Mouse (Mus musculus) MEL (cell line): ENCODE results near the gene Mcu. TPM values are rescaled to one million over a fixed set of nuclear protein-coding genes. Genes with fewer than 3 reads are reported as not detected.

Experiments
- DNase-seq: peaks from one replicate; pipeline ENCODE4 v3.0.0; 2011; ENCODE audit warnings: low read depth, low spot score
- H3K27ac ChIP-seq: 2 replicates; pipeline ENCODE4 v1.5.1; 2012; ENCODE audit warnings: low read depth, mild to moderate bottlenecking, control low read depth, low read length, moderate library complexity; ENCODE audit not compliant: control insufficient read depth
- H3K27me3 ChIP-seq, 2 experiments: fragments of 150-350 bp in 1 of 2; sonication (generic) in 1 of 2; 2 replicates each; pipeline ENCODE4 v1.6.1; 2012; ENCODE audit warnings: low read length in 2 of 2, mild to moderate bottlenecking in 2 of 2, improper control_type of control experiment in 1 of 2, moderate library complexity in 1 of 2; ENCODE audit not compliant: insufficient read depth in 2 of 2, control insufficient read depth in 1 of 2
- H3K36me3 ChIP-seq, 2 experiments: 2 replicates each; pipeline ENCODE4 v1.6.1; 2012 to 2014; ENCODE audit warnings: low read length in 2 of 2, improper control_type of control experiment in 1 of 2, inconsistent platforms in 1 of 2, mild to moderate bottlenecking in 1 of 2; ENCODE audit not compliant: insufficient read depth in 2 of 2, control insufficient read depth in 1 of 2
- H3K4me1 ChIP-seq, 2 experiments: fragments of 150-350 bp in 1 of 2; sonication (generic) in 1 of 2; 2 replicates each; pipeline ENCODE4 v1.6.1; 2012; ENCODE audit warnings: low read length in 2 of 2, improper control_type of control experiment in 1 of 2, mild to moderate bottlenecking in 1 of 2; ENCODE audit not compliant: insufficient read depth in 2 of 2, control insufficient read depth in 1 of 2
- H3K4me3 ChIP-seq, 2 experiments: fragments of 150-350 bp in 1 of 2; sonication (generic) in 1 of 2; 2 replicates each; pipeline ENCODE4 v1.5.1; 2012; ENCODE audit warnings: low read depth in 2 of 2, low read length in 2 of 2, mild to moderate bottlenecking in 2 of 2, moderate library complexity in 2 of 2, control low read depth in 1 of 2, improper control_type of control experiment in 1 of 2; ENCODE audit not compliant: control insufficient read depth in 1 of 2, insufficient read depth in 1 of 2
- H3K79me2 ChIP-seq: 2 replicates; pipeline ENCODE4 v1.6.1; 2012; ENCODE audit warnings: mild to moderate bottlenecking, low read length, moderate library complexity; ENCODE audit not compliant: control insufficient read depth, poor library complexity, insufficient read depth
- H3K9ac ChIP-seq: 2 replicates; pipeline ENCODE4 v1.6.1; 2012; ENCODE audit warnings: low read depth, mild to moderate bottlenecking, control low read depth, low read length, moderate library complexity; ENCODE audit not compliant: control insufficient read depth, poor library complexity, severe bottlenecking
- H3K9me3 ChIP-seq: fragments of 150-350 bp; sonication (generic); replicated peaks from 2 replicates; pipeline ENCODE4 v1.6.1; 2012; ENCODE audit warnings: mild to moderate bottlenecking, low read length, improper control_type of control experiment, moderate library complexity; ENCODE audit not compliant: insufficient read depth
- CHD1 ChIP-seq: IDR thresholded peaks from 2 replicates; pipeline ENCODE4 v1.6.1; 2012; ENCODE audit warnings: low read depth, mild to moderate bottlenecking, inconsistent platforms, low read length, improper control_type of control experiment
- CTCF ChIP-seq, 3 experiments: IDR thresholded peaks in 2 of 3; conservative IDR thresholded peaks in 1 of 3; 2 replicates each; pipeline ENCODE4 v1.5.1; 2011 to 2012; ENCODE audit warnings: low read length in 3 of 3, low read depth in 2 of 3, mild to moderate bottlenecking in 2 of 3, improper control_type of control experiment in 1 of 3, inconsistent platforms in 1 of 3, mixed read lengths in 1 of 3, moderate library complexity in 1 of 3; ENCODE audit not compliant: control insufficient read depth in 1 of 3, insufficient read depth in 1 of 3, poor library complexity in 1 of 3, severe bottlenecking in 1 of 3
- E2F4 ChIP-seq: IDR thresholded peaks from 2 replicates; pipeline ENCODE4 v1.6.1; 2011; ENCODE audit warnings: low read depth, low read length, improper control_type of control experiment, borderline replicate concordance
- ELF1 ChIP-seq: IDR thresholded peaks from 2 replicates; pipeline ENCODE4 v1.6.1; 2014; ENCODE audit warnings: low read depth, mild to moderate bottlenecking, inconsistent platforms, low read length, improper control_type of control experiment, moderate library complexity
- GABPA ChIP-seq: IDR thresholded peaks from 2 replicates; pipeline ENCODE4 v1.6.1; 2012; ENCODE audit warnings: low read depth, mild to moderate bottlenecking, inconsistent platforms, low read length, improper control_type of control experiment, moderate library complexity
- GATA1 ChIP-seq: IDR thresholded peaks from 2 replicates; pipeline ENCODE4 v1.6.1; 2011; ENCODE audit warnings: low read depth, low read length, improper control_type of control experiment
- JUND ChIP-seq: IDR thresholded peaks from 2 replicates; pipeline ENCODE4 v1.6.1; 2011; ENCODE audit warnings: low read depth, mild to moderate bottlenecking, improper control_type of control experiment, low read length
- MAFK ChIP-seq: IDR thresholded peaks from 2 replicates; pipeline ENCODE4 v1.6.1; 2011; ENCODE audit warnings: low read depth, mild to moderate bottlenecking, low read length, improper control_type of control experiment, borderline replicate concordance
- MAX ChIP-seq: IDR thresholded peaks from 2 replicates; pipeline ENCODE4 v1.6.1; 2011; ENCODE audit warnings: low read length, improper control_type of control experiment
- MAZ ChIP-seq: IDR thresholded peaks from 2 replicates; pipeline ENCODE4 v1.6.1; 2012; ENCODE audit warnings: low read depth, mild to moderate bottlenecking, inconsistent platforms, low read length, improper control_type of control experiment
- MEF2A ChIP-seq: IDR thresholded peaks from 2 replicates; pipeline ENCODE4 v1.6.1; 2014; ENCODE audit warnings: low read depth, mild to moderate bottlenecking, inconsistent platforms, low read length, improper control_type of control experiment; ENCODE audit not compliant: poor library complexity, insufficient replicate concordance, severe bottlenecking; ENCODE audit errors: extremely low read depth
- MXI1 ChIP-seq: IDR thresholded peaks from 2 replicates; pipeline ENCODE4 v1.6.1; 2011; ENCODE audit warnings: mild to moderate bottlenecking, low read depth, low read length, improper control_type of control experiment
- MYB ChIP-seq: IDR thresholded peaks from 2 replicates; pipeline ENCODE4 v1.6.1; 2011; ENCODE audit warnings: mild to moderate bottlenecking, low read depth, low read length, improper control_type of control experiment
- NELFE ChIP-seq: IDR thresholded peaks from 2 replicates; pipeline ENCODE4 v1.6.1; 2011; ENCODE audit warnings: low read depth, low read length, improper control_type of control experiment
- NRF1 ChIP-seq: IDR thresholded peaks from 2 replicates; pipeline ENCODE4 v1.6.1; 2014; ENCODE audit warnings: low read depth, mild to moderate bottlenecking, inconsistent platforms, low read length, improper control_type of control experiment, moderate library complexity; ENCODE audit not compliant: poor library complexity, insufficient read depth, severe bottlenecking
- POLR2A ChIP-seq, 2 experiments: IDR thresholded peaks; 2 replicates each; pipeline ENCODE4 v1.6.1; 2011 to 2012; ENCODE audit warnings: low read length in 2 of 2, mild to moderate bottlenecking in 2 of 2, control low read depth in 1 of 2, improper control_type of control experiment in 1 of 2, low read depth in 1 of 2, moderate library complexity in 1 of 2; ENCODE audit not compliant: control insufficient read depth in 1 of 2, insufficient read depth in 1 of 2, poor library complexity in 1 of 2
- POLR2AphosphoS5 ChIP-seq: IDR thresholded peaks from 2 replicates; pipeline ENCODE4 v1.6.1; 2012; ENCODE audit warnings: low read depth, borderline replicate concordance, mild to moderate bottlenecking, inconsistent platforms, low read length, moderate library complexity, mixed read lengths
- RCOR1 ChIP-seq: IDR thresholded peaks from 2 replicates; pipeline ENCODE4 v1.6.1; 2012; ENCODE audit warnings: low read depth, mild to moderate bottlenecking, inconsistent platforms, low read length, improper control_type of control experiment
- SMC3 ChIP-seq: IDR thresholded peaks from 2 replicates; pipeline ENCODE4 v1.6.1; 2011; ENCODE audit warnings: low read depth, low read length, improper control_type of control experiment
- TAL1 ChIP-seq: IDR thresholded peaks from 2 replicates; pipeline ENCODE4 v1.6.1; 2012; ENCODE audit warnings: mild to moderate bottlenecking, inconsistent platforms, low read length, moderate library complexity, mixed read lengths
- TBP ChIP-seq: IDR thresholded peaks from 2 replicates; pipeline ENCODE4 v1.8.0; 2011; ENCODE audit warnings: low read depth, low read length, improper control_type of control experiment
- TCF12 ChIP-seq: IDR thresholded peaks from 2 replicates; pipeline ENCODE4 v1.6.1; 2014; ENCODE audit warnings: low read depth, mild to moderate bottlenecking, inconsistent platforms, low read length, improper control_type of control experiment, moderate library complexity
- UBTF ChIP-seq: IDR thresholded peaks from 2 replicates; pipeline ENCODE4 v1.6.1; 2012; ENCODE audit warnings: low read depth, mild to moderate bottlenecking, inconsistent platforms, low read length, improper control_type of control experiment, moderate library complexity, borderline replicate concordance; ENCODE audit not compliant: insufficient read depth
- USF1 ChIP-seq: IDR thresholded peaks from 2 replicates; pipeline ENCODE4 v1.6.1; 2014; ENCODE audit warnings: low read depth, mild to moderate bottlenecking, inconsistent platforms, low read length, improper control_type of control experiment, moderate library complexity
- USF2 ChIP-seq, 2 experiments: IDR thresholded peaks; 2 replicates each; pipeline ENCODE4 v1.6.1; 2011 to 2012; ENCODE audit warnings: improper control_type of control experiment in 2 of 2, low read length in 2 of 2, borderline replicate concordance in 1 of 2, inconsistent platforms in 1 of 2, low read depth in 1 of 2, mild to moderate bottlenecking in 1 of 2; ENCODE audit not compliant: insufficient read depth in 1 of 2
- ZC3H11A ChIP-seq: IDR thresholded peaks from 2 replicates; pipeline ENCODE4 v1.6.1; 2012; ENCODE audit warnings: low read depth, mild to moderate bottlenecking, inconsistent platforms, low read length, improper control_type of control experiment
- ZMIZ1 ChIP-seq: IDR thresholded peaks from 2 replicates; pipeline ENCODE4 v1.6.1; 2012; ENCODE audit warnings: low read depth, mild to moderate bottlenecking, inconsistent platforms, low read length, improper control_type of control experiment, moderate library complexity
- ZNF384 ChIP-seq: IDR thresholded peaks from 2 replicates; pipeline ENCODE4 v1.6.1; 2012; ENCODE audit warnings: low read depth, mild to moderate bottlenecking, inconsistent platforms, low read length, improper control_type of control experiment
- polyA plus RNA-seq, 2 experiments: library from polyadenylated mRNA; stranded (reverse) in 1 of 2; unstranded in 1 of 2; fragments of >175 nt in 1 of 2; fragments of >200 nt in 1 of 2; gene quantifications; 2 replicates each; pipeline versions ENCODE4 v1.2.1 to v1.2.4; 2012; ENCODE audit warnings: low replicate concordance in 2 of 2, low read depth in 1 of 2; ENCODE audit not compliant: insufficient read length in 2 of 2, insufficient read depth in 1 of 2, missing spikeins in 1 of 2
- total RNA-seq: library from RNA; depleted of rRNA; stranded (reverse); fragments of 300-350 nt; gene quantifications from 2 replicates; pipeline ENCODE4 v1.2.3, GENCODE M21; 2012

The Mcu gene
- total and polyA plus RNA-seq, 3 experiments = 7.7 to 9.4 TPM; not detected in 1

DNA sequence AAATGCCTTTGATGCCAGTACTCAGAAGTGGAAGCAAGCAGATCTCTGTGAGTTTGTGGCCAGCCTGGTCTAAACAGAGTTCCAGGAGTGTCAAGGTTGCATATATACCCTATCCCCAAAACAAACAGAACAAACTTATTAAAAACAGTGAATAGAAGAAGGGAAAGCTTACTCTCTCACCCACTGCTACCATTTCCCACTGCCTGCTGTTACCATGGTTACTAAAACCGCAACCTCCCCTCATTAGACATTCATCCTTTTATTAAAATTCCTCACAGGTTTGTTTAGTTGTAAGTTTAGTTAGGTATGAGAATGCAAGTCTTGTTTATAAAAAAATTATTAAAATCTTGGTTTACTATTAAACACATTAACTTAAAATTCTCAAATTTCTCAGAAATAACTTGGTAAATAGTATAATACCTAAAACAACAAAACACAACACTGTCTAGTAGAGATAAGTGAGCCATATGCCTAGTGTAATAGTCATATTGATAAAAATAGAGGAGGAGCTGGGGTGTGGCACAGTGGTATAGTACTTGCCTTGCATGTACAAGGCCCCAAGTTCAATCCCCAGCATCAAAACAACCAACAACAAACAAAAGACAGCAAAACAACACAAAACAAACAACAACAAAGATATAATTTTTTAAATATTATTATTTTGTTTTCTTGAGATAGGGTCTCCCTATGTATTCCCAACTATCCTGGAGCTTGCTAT lies 34.5 kb downstream of the Mcu start:
- peaks cover 0 to 18% of the 10 kb centered on the region in 2 experiments; a peak in 3 of 4 replicates for H3K4me1 ChIP-seq
- no peak overlapping the region for H3K27ac ChIP-seq
- no peak for TF ChIP-seq ZNF384
- TF ChIP-seq TCF12 = 0 out of 2 replicates have a peak, but pooled peaks have one; percentile 20
- TF ChIP-seq UBTF = no peak
- no peak for TF ChIP-seq RCOR1
- peak; percentile 14; the same call in 1 of the 2 replicates for TF ChIP-seq TAL1
- TF ChIP-seq TBP = peak; percentile 99
- no peak for TF ChIP-seq MXI1
- TF ChIP-seq MAFK = peak; percentile 77
- TF ChIP-seq NELFE = no peak
- TF ChIP-seq USF1 = no peak
- no peak for TF ChIP-seq CHD1
- no peak for TF ChIP-seq MAZ
- peak; percentile 44; the same call in 1 of the 2 replicates for TF ChIP-seq GATA1
- no peak for TF ChIP-seq POLR2A (IDR thresholded peaks at IDR 0.05; ENCODE audit: control insufficient read depth in 1 of 2, insufficient read depth in 1 of 2, low read depth in 1 of 2, low read length in 2 of 2, poor library complexity in 1 of 2)
- no peak for TF ChIP-seq CTCF (IDR thresholded peaks at IDR 0.05 in 2 of 3, conservative IDR thresholded peaks at IDR 0.05 in 1 of 3; ENCODE audit: control insufficient read depth in 1 of 3, insufficient read depth in 1 of 3, low read depth in 2 of 3, low read length in 3 of 3, poor library complexity in 1 of 3, severe bottlenecking in 1 of 3)
- TF ChIP-seq ZC3H11A = no peak
- TF ChIP-seq MYB = no peak
- TF ChIP-seq POLR2AphosphoS5 = no peak
- no peak for TF ChIP-seq MAX
- TF ChIP-seq E2F4 = no peak
- peaks cover 0 to 17% of the 10 kb centered on the region in 2 experiments; a peak in 2 of 4 replicates for H3K36me3 ChIP-seq
- no peaks in the 10 kb centered on the region for H3K79me2 ChIP-seq
- no peak overlapping the region for H3K9ac ChIP-seq
- H3K4me3 ChIP-seq = no peak overlapping the region
- peak; percentile 49 for DNase-seq
- no peaks in the 10 kb centered on the region for H3K9me3 ChIP-seq
- no peaks in the 10 kb centered on the region for H3K27me3 ChIP-seq

DNA sequence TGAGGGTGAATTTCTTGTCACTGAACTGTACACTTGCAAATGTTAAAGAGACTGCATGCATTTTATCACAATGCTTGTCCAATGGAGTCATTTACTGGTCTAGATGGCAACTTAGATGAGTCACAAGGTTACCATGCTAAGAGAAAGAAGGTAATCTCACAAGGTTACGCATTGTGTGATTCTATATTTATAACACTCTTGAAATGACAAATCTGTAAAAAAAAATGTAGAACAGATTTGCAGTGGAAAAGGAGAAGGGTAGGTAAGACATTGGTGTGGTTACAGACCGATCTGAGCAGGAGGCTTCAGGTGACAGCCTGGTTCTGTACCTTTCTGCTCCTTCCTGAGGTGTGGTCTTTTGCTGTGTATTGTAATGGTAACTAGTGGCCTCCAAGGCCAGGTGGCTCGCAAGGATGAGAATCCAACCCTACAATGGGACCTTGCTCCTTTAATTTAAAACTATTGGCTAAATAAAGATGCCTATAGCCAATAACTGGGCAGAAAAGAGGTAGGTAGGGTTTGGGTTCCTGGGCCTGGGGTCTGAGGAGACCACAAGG lies 35.8 kb downstream of the Mcu start:
- no peak for TF ChIP-seq TBP
- no peak for TF ChIP-seq UBTF
- no peak for TF ChIP-seq JUND
- no peak for TF ChIP-seq MAFK
- no peak for TF ChIP-seq MAX
- no peak for TF ChIP-seq NRF1
- no peak for TF ChIP-seq GABPA
- TF ChIP-seq POLR2A (IDR thresholded peaks at IDR 0.05; ENCODE audit: control insufficient read depth in 1 of 2, insufficient read depth in 1 of 2, low read depth in 1 of 2, low read length in 2 of 2, poor library complexity in 1 of 2) = no peak
- no peak for TF ChIP-seq MEF2A
- no peak for TF ChIP-seq ZMIZ1
- no peak for TF ChIP-seq MYB
- no peak for TF ChIP-seq ELF1
- TF ChIP-seq USF2 (IDR thresholded peaks at IDR 0.05; ENCODE audit: borderline replicate concordance in 1 of 2, insufficient read depth in 1 of 2, low read depth in 1 of 2, low read length in 2 of 2) = no peak
- no peak for TF ChIP-seq POLR2AphosphoS5
- TF ChIP-seq SMC3 = no peak
- H3K79me2 ChIP-seq = no peaks in the 10 kb centered on the region
- H3K4me3 ChIP-seq = no peak overlapping the region
- peaks cover 0 to 18% of the 10 kb centered on the region in 2 experiments; a peak in 2 of 4 replicates for H3K36me3 ChIP-seq
- H3K9ac ChIP-seq = no peak overlapping the region
- H3K4me1 ChIP-seq = peaks cover 0 to 20% of the 10 kb centered on the region in 2 experiments; a peak in 3 of 4 replicates
- H3K27me3 ChIP-seq = no peaks in the 10 kb centered on the region
- no peak overlapping the region for H3K27ac ChIP-seq
- no peak for DNase-seq
- no peaks in the 10 kb centered on the region for H3K9me3 ChIP-seq
